Mouse (Mus musculus) embryonic facial prominence, embryonic 13.5 days (tissue): ENCODE measurements around the gene Methig1. TPM values are rescaled to one million over a fixed set of nuclear protein-coding genes. Genes with fewer than 3 reads are reported as not detected.
"Not testable (repeated sequence)": the region's sequence is repeated elsewhere in the genome, so short reads cannot be mapped to it uniquely, and the experiment has no call there.

ENCODE experiments used
- ATAC-seq: fragments of 200-750 bp; cut with Nextera tagmentation; 2 replicates; pipeline ENCODE4 v1.8.0; 2017; ENCODE audit warnings: low read depth; ENCODE audit not compliant: insufficient number of reproducible peaks, insufficient read depth, low FRiP score, low TSS enrichment
- H3K27ac ChIP-seq: fragments of 300-500 bp; sonication (generic); 2 replicates; pipeline ENCODE4 v1.5.1; 2015; ENCODE audit warnings: moderate library complexity, mild to moderate bottlenecking, inconsistent platforms
- H3K27me3 ChIP-seq: fragments of 300-500 bp; sonication (generic); 2 replicates; pipeline ENCODE4 v1.6.1; 2015; ENCODE audit warnings: mild to moderate bottlenecking, inconsistent platforms
- H3K36me3 ChIP-seq: fragments of 300-500 bp; sonication (generic); 2 replicates; pipeline ENCODE4 v1.6.1; 2015; ENCODE audit warnings: mild to moderate bottlenecking, inconsistent platforms
- H3K4me1 ChIP-seq: fragments of 300-500 bp; sonication (generic); 2 replicates; pipeline ENCODE4 v1.6.1; 2015; ENCODE audit warnings: inconsistent platforms
- H3K4me2 ChIP-seq: fragments of 300-500 bp; sonication (generic); 2 replicates; pipeline ENCODE4 v1.6.1; 2015; ENCODE audit warnings: moderate library complexity, mild to moderate bottlenecking, inconsistent platforms
- H3K4me3 ChIP-seq: fragments of 300-500 bp; sonication (generic); 2 replicates; pipeline ENCODE4 v1.5.1; 2015; ENCODE audit warnings: mild to moderate bottlenecking, inconsistent platforms
- H3K9ac ChIP-seq: fragments of 300-500 bp; sonication (generic); 2 replicates; pipeline ENCODE4 v1.6.1; 2015; ENCODE audit warnings: mild to moderate bottlenecking, inconsistent platforms
- H3K9me3 ChIP-seq: fragments of 300-500 bp; sonication (generic); 2 replicates; pipeline ENCODE4 v1.6.1; 2016; ENCODE audit warnings: inconsistent platforms
- WGBS: fragments of 180-500 bp; shearing (Covaris S2); methylation state at CpG from one replicate; pipeline ENCODE4 v1.1.7; 2015; ENCODE audit warnings: mixed read lengths; 5-methylcytosine and 5-hydroxymethylcytosine counted together
- polyA plus RNA-seq: library from polyadenylated mRNA; unstranded; fragments of >200 nt; fragmentation: Nextera tagmentation; extraction: Ambion mirVana; gene quantifications from 2 replicates; pipeline ENCODE4 v1.2.1, GENCODE M21; 2015

Gene Methig1
- polyA plus RNA-seq, 1 experiment from 2014 or later: not detected

DNA sequence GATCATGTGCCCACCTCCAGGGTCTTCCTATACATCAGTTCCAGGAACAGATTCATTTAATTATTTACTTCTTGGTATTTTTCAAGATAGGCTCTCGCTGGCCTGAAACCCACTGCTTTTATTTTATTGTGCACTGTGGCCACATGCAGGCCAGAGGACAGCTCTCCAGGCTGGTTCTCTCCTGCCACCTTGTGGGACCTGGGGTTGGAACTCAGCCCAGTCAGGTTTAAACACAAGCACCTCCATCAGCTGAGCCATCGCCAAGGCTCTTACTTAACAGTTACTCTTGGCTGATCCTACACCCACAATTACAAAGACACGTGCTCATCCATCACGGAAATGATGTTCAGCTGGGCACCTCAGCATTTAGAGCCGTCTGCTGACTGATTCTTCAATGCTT, 31.8 kb upstream of the Methig1 start:
- no peak overlapping the region for H3K27ac ChIP-seq
- no peak overlapping the region for H3K4me2 ChIP-seq
- WGBS: 57% methylated on average over 5 of the region's 5 CpGs
- peaks cover 16% of the 10 kb centered on the region; the same call in 1 of the 2 replicates for H3K4me1 ChIP-seq
- no peaks in the 10 kb centered on the region for H3K36me3 ChIP-seq
- H3K27me3 ChIP-seq: no peaks in the 10 kb centered on the region
- H3K9me3 ChIP-seq: no peaks in the 10 kb centered on the region
- no peak overlapping the region for H3K9ac ChIP-seq
- no peak for ATAC-seq
- no peak overlapping the region for H3K4me3 ChIP-seq

DNA sequence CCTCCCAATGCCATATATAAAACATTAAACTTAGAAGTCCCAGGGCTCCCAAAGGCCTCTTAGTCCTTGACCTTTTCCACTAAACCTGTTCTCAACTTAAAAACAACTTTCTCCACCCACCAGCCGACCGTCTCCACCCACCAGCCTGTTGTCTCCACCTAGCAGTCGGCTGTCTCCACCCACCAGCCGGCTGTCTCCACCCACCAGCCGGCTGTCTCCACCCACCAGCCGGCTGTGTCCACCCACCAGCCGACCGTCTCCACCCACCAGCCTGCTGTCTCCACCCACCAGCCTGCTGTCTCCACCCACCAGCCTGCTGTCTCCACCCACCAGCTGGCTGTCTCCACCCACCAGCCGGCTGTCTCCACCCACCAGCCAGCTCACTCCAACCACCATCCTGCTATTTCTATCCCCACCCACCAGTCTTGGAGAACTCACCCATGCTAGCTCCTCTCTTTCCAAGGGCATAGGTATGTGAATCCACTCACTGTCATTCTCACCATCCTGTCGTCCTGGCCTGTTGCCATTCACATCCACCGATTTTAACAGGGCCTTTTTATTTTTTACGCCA, 28.8 kb upstream of the Methig1 start:
- H3K4me2 ChIP-seq: no peak overlapping the region
- H3K27ac ChIP-seq: no peak overlapping the region
- H3K36me3 ChIP-seq: no peaks in the 10 kb centered on the region
- H3K9me3 ChIP-seq: no peaks in the 10 kb centered on the region
- WGBS: 79% methylated on average over 12 of the region's 12 CpGs
- no peak for ATAC-seq
- H3K27me3 ChIP-seq: no peaks in the 10 kb centered on the region
- no peak overlapping the region for H3K9ac ChIP-seq
- no peak overlapping the region for H3K4me3 ChIP-seq
- peaks cover 16% of the 10 kb centered on the region; the same call in 1 of the 2 replicates for H3K4me1 ChIP-seq

DNA sequence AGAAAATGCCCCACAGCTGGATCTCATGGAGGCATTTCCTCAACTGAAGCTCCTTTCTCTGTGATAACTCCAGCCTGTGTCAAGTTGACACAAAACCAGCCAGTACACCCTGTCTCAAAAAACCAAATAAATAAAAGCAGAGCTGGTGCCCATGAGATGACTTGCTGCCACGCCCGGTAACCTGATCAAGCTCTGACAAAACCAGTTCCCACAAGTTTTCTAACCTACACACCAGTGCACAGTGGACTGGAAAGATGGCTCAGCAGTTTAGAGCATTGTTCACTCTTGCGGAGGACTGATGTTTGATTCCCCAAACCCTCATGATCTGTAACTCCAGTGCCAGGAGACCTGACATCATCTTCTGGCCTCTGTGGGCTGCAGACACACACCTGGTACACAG, 27.7 kb upstream of the Methig1 start:
- Histone ChIP-seq H3K36me3 (no peaks in the 10 kb centered on the region), H3K4me2 (no peak overlapping the region), H3K4me3 (no peak overlapping the region), H3K27me3 (no peaks in the 10 kb centered on the region), H3K27ac (no peak overlapping the region), H3K9ac (no peak overlapping the region), H3K9me3 (no peaks in the 10 kb centered on the region), H3K4me1 (peaks cover 14% of the 10 kb centered on the region; the same call in 1 of the 2 replicates)
- WGBS: 72% methylated on average over 3 of the region's 3 CpGs
- ATAC-seq: no peak

DNA sequence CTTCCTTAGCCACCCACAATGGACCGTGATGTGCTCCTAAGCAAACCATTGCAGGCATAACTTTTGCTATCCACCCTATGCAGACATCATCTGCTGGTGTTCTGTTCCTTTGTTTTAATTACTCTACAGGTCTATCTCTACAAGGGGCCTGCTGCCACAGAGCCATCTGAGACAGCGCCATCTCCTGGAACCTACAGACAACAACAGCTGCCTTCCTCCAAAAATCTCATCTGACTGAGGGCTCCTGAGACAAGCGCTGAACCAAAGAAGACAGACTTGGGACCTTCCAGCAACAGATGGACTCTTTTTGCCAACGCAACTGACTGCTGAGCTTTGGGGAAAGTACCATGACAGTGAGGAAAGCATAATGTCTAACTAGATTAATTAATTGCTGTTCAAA, 24.9 kb upstream of the Methig1 start:
- H3K36me3 ChIP-seq: not testable (repeated sequence)

DNA sequence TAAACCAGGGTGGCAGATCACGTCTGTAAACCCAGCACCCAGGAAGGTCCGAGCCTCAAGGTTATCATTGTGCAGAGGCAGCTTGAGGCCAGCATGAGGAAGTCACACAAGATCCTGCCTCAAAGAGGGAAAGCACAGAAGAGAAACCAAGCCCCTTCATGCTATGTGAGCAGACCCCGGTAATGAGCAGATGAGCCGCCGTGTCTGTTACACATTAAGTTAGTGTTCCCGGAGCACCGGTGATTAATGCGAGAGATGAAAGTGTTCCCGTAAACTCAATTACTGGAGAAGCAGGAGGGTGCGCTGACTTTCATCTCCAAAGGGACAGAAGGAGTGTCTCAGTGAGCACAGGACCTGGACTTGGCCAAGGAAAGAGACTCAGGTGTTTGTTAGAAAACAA, 23.6 kb upstream of the Methig1 start:
- not testable (repeated sequence) for H3K4me2 ChIP-seq, H3K27ac ChIP-seq, H3K9me3 ChIP-seq, H3K36me3 ChIP-seq, H3K27me3 ChIP-seq, ATAC-seq, H3K9ac ChIP-seq, H3K4me3 ChIP-seq, H3K4me1 ChIP-seq
- 26% methylated on average over 10 of the region's 10 CpGs for WGBS

More for the DNA sequence above, 24.9 kb upstream of the Methig1 start:
- H3K4me3 ChIP-seq, H3K9ac ChIP-seq, H3K9me3 ChIP-seq, ATAC-seq, H3K4me2 ChIP-seq, H3K27me3 ChIP-seq, H3K4me1 ChIP-seq, H3K27ac ChIP-seq: not testable (repeated sequence)
- WGBS: 67% methylated on average over 4 of the region's 4 CpGs

DNA sequence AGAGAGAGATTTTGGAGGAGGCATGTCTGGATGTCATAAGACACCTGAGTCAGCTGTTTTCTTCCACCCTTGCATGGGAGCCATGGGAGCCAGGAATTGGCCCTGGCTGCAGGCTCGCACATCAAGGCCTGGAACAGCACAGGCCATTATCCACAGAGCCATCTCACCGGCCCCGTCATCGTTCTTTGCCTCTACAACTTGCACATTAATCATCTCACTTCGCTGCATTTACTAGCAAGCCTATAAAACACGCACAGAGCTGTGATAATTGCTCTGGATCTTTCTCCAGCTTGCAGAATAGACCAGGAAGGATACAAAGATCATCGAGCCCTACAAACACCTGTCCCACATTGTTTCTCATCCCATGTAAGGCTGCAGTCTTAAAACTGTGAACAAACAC, 22.2 kb upstream of the Methig1 start:
- Histone ChIP-seq H3K27me3 (no peaks in the 10 kb centered on the region), H3K4me2 (no peak overlapping the region), H3K9ac (no peak overlapping the region), H3K36me3 (no peaks in the 10 kb centered on the region), H3K4me1 (no peaks in the 10 kb centered on the region), H3K4me3 (no peak overlapping the region), H3K27ac (no peak overlapping the region), H3K9me3 (no peaks in the 10 kb centered on the region)
- 82% methylated on average over 7 of the region's 7 CpGs for WGBS
- ATAC-seq: no peak

DNA sequence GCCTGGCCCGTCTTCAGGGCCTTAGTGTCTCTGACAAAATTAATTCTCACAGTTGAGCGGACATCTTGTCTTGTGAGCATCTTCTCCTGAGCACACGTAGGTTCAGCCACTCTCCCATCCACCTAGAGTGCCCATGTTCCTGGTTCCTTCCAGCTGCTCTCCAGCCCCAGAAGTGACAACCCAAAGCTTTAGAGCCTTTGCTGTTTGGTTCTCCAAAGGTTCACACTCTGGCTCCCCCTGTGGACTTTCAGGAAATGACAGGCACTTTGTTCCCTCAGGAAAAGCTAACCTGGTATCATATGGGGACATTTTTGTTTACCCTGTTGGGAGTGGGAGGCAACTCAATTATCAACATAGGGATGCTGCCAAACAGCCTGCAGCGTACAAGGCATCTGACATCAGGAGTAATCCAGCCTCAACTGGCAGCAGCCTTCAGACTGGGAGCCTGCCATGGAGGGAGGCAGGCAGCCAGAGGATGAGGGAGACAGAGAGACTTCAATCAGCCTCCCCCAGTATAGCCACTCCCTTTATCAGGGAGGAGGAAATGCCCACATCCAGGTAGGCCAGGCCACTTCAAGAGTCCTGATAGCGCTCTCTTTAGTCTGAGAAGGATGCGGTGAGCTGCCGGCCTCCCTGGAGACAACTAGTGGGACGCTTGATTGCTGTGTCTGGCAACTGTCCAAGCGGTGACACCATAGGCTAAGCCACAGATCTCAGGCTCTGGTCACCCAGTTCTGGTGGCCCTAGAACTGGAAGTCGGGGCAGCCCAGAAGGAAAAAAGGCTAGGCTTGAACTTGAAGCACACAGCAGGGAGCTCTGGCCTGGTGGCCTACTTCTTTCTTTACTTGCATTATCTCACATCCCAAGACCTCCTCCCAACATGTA, 20.6 kb upstream of the Methig1 start:
- H3K9ac ChIP-seq, ATAC-seq, H3K4me3 ChIP-seq, H3K4me2 ChIP-seq, H3K36me3 ChIP-seq, H3K9me3 ChIP-seq, H3K27ac ChIP-seq, H3K4me1 ChIP-seq, H3K27me3 ChIP-seq: not testable (repeated sequence)
- 42% methylated on average over 2 of the region's 10 CpGs for WGBS

DNA sequence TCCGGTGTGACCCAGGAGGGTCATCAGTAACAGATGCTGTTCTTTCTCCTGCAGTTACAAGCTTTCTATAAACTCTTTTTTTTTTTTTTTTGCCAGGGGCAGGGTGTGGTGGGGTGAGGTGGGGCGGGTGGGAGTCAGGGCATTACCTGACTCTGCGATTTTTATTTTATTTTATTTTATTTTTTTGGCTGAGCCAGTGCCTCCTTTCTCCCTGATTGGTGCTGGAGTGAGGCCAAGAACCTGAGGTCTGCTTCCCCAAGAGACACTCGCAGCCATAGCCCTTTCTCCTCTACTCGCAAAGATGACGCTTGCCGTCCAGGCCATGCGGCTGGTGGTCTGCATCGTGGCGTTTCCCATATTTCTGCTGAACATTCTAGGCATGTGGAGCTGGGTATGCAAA, 18.3 kb upstream of the Methig1 start, which contains the start of gene Mettl7a3:
Gene Mettl7a3 (plus strand): TSS at position 301 of the 400 bp plus-strand sequence.
- 60% methylated on average over 10 of the region's 10 CpGs for WGBS
- H3K4me3 ChIP-seq: no peak within 1 kb of the TSS
- H3K27me3 ChIP-seq: no peaks in the 10 kb centered on the region
- no peaks in the 10 kb centered on the region for H3K36me3 ChIP-seq
- no peaks in the 10 kb centered on the region for H3K9me3 ChIP-seq
- H3K4me2 ChIP-seq: no peak within 1 kb of the TSS
- no peaks in the 10 kb centered on the region for H3K4me1 ChIP-seq
- H3K27ac ChIP-seq: no peak within 1 kb of the TSS
- no peak for ATAC-seq
- H3K9ac ChIP-seq: no peak within 1 kb of the TSS

DNA sequence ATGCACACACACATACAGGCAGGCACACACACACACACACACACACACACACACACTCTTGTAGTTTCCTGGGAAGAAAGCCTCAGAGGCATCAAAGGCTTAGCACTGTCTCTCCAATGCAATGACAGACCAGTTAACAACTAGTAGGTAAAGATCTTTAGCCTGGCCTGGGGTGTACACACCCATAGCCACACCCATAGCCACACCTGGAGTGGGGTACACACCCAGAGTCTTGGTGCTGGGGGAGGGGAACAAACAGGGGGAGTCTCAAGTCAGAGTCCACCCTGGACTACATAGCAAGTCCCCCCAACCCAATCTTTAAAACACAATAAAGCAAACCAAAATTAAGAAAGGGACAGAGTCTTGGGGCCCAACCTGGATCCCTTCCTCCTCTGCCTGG, 15.6 kb upstream of the Methig1 start:
- H3K4me3 ChIP-seq, H3K36me3 ChIP-seq, H3K27me3 ChIP-seq, H3K4me2 ChIP-seq, H3K27ac ChIP-seq, ATAC-seq, H3K9ac ChIP-seq, H3K4me1 ChIP-seq, H3K9me3 ChIP-seq: not testable (repeated sequence)

DNA sequence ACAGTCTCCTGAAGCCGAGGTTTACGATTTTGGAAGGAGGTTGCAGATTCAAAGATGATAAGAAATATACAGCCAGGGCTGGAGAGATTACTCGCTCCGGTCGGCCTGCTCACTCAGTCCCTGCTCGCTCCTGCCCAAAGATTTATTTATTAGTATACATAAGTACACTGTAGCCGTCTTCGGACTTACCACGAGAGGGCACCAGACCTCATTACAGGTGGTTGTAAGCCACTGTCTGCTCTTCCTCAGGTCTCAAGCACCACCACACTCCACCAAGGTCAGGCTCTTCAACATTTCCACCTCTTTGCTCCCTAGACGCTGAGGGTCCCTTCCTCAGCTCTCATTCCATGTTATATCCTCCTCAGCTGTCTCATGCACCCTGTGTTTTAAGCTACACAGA, 15.1 kb upstream of the Methig1 start:
- H3K27ac ChIP-seq, H3K36me3 ChIP-seq, H3K4me1 ChIP-seq, H3K4me2 ChIP-seq, H3K9me3 ChIP-seq, ATAC-seq, H3K4me3 ChIP-seq, H3K27me3 ChIP-seq, H3K9ac ChIP-seq: not testable (repeated sequence)
- WGBS: 40% methylated on average over 10 of the region's 10 CpGs

DNA sequence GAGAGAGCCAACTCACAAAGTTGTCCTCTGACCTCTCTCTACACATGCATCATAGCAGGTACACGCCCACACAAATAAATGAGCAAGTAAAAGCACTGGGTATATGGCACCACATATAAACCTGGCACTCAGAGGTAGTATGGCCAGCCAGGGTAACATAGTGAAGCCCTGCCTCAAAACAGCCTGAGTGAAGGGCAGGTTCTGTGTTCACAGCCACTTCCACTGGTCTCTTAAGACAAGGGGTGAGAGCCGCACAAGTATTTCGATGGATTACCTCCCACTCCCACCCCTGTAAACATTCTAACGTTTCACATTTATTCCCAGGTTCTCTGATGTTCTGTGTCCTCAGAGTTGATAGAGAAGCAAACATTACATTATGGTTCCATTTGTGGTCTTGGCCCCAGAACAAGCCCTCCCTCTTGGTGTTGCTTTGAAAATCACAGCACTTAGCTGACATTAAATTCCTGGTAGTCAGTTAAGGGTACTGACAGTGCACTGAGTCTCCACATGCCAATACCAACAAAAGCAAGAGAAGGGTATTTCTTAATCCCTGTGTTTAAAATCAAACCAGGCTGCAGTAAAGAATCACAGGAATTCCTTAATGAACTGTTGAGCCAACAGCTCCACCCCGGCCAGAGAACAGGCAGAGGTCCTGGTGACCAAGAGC, 11.5 kb upstream of the Methig1 start:
- H3K27me3 ChIP-seq, H3K27ac ChIP-seq, H3K4me1 ChIP-seq, H3K36me3 ChIP-seq, ATAC-seq, H3K9ac ChIP-seq, H3K9me3 ChIP-seq, H3K4me3 ChIP-seq, H3K4me2 ChIP-seq: not testable (repeated sequence)
- WGBS: 70% methylated on average over 4 of the region's 5 CpGs

DNA sequence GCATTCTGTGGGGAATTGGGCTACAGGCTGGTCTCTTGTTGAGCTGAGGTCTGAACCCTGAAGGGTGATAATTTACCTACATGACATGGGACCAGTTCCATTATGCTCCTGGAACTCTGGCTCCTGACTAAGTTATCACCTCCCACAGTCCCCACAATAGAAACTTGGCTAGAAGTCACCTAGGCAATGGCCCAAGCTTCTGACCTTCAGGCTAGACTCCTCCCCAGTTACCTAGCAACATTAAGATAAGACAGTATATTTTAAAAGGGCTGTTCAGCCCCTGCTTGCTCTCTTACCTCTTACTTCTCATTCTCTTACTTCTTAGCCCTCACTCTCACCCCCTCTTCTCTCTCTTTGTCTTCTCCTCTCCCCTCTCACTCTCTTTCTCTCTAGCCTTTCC, 7.5 kb upstream of the Methig1 start:
- no peak overlapping the region for H3K27ac ChIP-seq

More for the DNA sequence above, 7.5 kb upstream of the Methig1 start:
- Histone ChIP-seq H3K4me2 (no peak overlapping the region), H3K4me3 (no peak overlapping the region), H3K36me3 (no peaks in the 10 kb centered on the region), H3K9ac (no peak overlapping the region), H3K4me1 (no peaks in the 10 kb centered on the region), H3K27me3 (no peaks in the 10 kb centered on the region), H3K9me3 (no peaks in the 10 kb centered on the region)
- no peak for ATAC-seq
